Mouse (Mus musculus): ENCODE results near the gene Serpinf2.

GRCm38 (mm10) chr11:75469261-75469660, 29.9 kb upstream of the Serpinf2 start:
- TF ChIP-seq GATA1 (IDR thresholded peaks at IDR 0.05; ENCODE audit: borderline replicate concordance, low read length) (no peak), FLI1 (IDR thresholded peaks at IDR 0.05; ENCODE audit: low read length) (no peak)

Data from megakaryocyte, embryonic 14.5 days (primary cell).